Mouse (Mus musculus) liver, adult 2 months (tissue): ENCODE results near the gene Creb1.

Experiments used
- CTCF ChIP-seq: fragments of 200-500 bp; IDR thresholded peaks from 2 replicates; pipeline ENCODE4 v1.5.1; 2011; ENCODE audit warnings: low read depth, low read length, control low read depth
- POLR2A ChIP-seq: fragments of 200-500 bp; IDR thresholded peaks from 2 replicates; pipeline ENCODE4 v1.6.1; 2011; ENCODE audit warnings: low read length, control low read depth; ENCODE audit not compliant: insufficient read depth; ENCODE audit errors: extremely low read depth

- TF ChIP-seq CTCF (no peak), POLR2A (no peak)
Observed at GRCm38 (mm10) chr1:64518480-64518879, 14.0 kb upstream of the Creb1 start.
